In the genomic region with DNA sequence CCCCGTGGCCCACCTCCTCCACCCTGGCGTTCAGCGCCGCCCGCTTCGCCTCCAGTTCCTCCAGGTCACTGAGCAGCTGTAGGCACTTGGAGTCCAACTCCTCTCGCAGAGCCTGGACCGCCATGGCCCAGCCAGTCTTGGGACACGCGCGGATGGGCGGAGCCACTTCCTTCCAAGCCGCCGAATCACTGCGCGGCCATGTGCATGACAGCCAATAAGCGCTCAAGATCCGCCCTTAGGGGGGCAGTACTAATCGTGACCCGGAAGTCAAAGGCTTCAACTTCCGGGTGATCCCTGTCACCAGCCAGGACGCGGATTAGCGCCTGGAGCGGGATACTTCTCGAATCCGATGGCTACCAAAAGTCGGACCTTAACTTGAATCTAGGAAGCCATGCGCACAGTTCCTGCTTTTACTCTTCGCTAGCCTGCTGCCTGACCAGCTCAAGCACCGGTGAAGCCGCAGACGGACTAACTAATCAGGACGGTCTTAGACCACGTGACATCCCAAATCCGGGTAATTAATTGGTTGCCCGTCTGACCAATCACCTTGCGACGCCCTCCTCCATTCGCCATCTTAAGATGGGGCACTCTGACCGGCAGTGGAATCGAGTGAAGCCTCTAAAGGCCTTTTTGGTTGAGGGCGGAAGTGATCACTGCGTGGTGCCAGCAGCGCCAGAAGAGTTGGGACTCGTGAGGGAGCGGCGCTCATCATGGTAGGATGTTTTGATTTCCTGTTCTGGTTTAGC, we compare ENCODE assay signal across 8 mouse cellular contexts. TPM values are rescaled to one million over a fixed set of nuclear protein-coding genes. Genes with fewer than 3 reads are reported as not detected.
A peak's percentile ranks its signal among the peaks of the same experiment; 100 is the strongest.
DNase-seq lines count a peak whose midpoint lies in the region; ATAC-seq and TF ChIP-seq lines count a peak whose summit lies in the region.

Ccdc115 (minus strand) TSS at position 458 of the 746 bp plus-strand sequence.
Imp4 (plus strand) TSS at position 637 of the 746 bp plus-strand sequence.

- ATAC-seq in cerebellum, adult (ENCODE audit: insufficient number of reproducible peaks, low FRiP score, low TSS enrichment) = peak; percentile 93
- peak; percentile 96 for ATAC-seq in forebrain, embryonic 13.5 days
- peak; percentile 93 for ATAC-seq in liver, postnatal 0 days
- peak; percentile 96 for ATAC-seq in neural tube, embryonic 14.5 days (ENCODE audit: low read depth)

- H3K4me2 ChIP-seq in forebrain, embryonic 13.5 days = peak within 1 kb of the TSS; percentile 76
- H3K4me2 ChIP-seq in liver, postnatal 0 days (ENCODE audit: low read depth, low read length) = peak within 1 kb of the TSS; percentile 95
- peak within 1 kb of the TSS; percentile 67 for H3K4me2 ChIP-seq in neural tube, embryonic 14.5 days (ENCODE audit: low read depth, low read length)

- intact Hi-C loops in heart, postnatal 10 days (cut with DNase I) = loop anchor here (10.0 kb wide), 2 partner anchors 435 to 625 kb away; partner anchors contain the start of gene Zfp451

- no peaks in the 10 kb centered on the region for H3K9me3 ChIP-seq in ES-Bruce4 (replicated peaks; ENCODE audit: control insufficient read depth, insufficient read depth, low read length, poor library complexity, severe bottlenecking)
- no peaks in the 10 kb centered on the region for H3K9me3 ChIP-seq in forebrain, embryonic 13.5 days (replicated peaks)
- H3K9me3 ChIP-seq in liver, postnatal 0 days (ENCODE audit: low read length) = no peaks in the 10 kb centered on the region
- no peaks in the 10 kb centered on the region for H3K9me3 ChIP-seq in neural tube, embryonic 14.5 days (ENCODE audit: control insufficient read depth, low read length)

- TF ChIP-seq CTCF in ES-Bruce4 (IDR thresholded peaks at IDR 0.05; ENCODE audit: low read depth, low read length) = no peak
- TF ChIP-seq CTCF in liver, postnatal 0 days (IDR thresholded peaks at IDR 0.05; ENCODE audit: low read depth) = no peak

- H3K9ac ChIP-seq in ES-Bruce4 (ENCODE audit: low read depth, poor library complexity, severe bottlenecking) = peak within 1 kb of the TSS; percentile 54
- H3K9ac ChIP-seq in forebrain, embryonic 13.5 days = peak within 1 kb of the TSS; percentile 69
- peak within 1 kb of the TSS; percentile 63 for H3K9ac ChIP-seq in liver, postnatal 0 days (replicated peaks)
- peak within 1 kb of the TSS; percentile 43 for H3K9ac ChIP-seq in neural tube, embryonic 14.5 days (replicated peaks; ENCODE audit: low read depth, low read length)

- peak; percentile 64 for TF ChIP-seq POLR2A in ES-Bruce4 (IDR thresholded peaks at IDR 0.05; ENCODE audit: insufficient read depth, low read length)

- peaks cover 23% of the 10 kb centered on the region for H3K36me3 ChIP-seq in ES-Bruce4 (ENCODE audit: control insufficient read depth, insufficient read depth, low read length, poor library complexity, severe bottlenecking)
- H3K36me3 ChIP-seq in forebrain, embryonic 13.5 days (ENCODE audit: poor library complexity, severe bottlenecking) = peaks cover 34% of the 10 kb centered on the region
- H3K36me3 ChIP-seq in liver, postnatal 0 days (replicated peaks; ENCODE audit: insufficient read depth, low read length) = peaks cover 26% of the 10 kb centered on the region
- H3K36me3 ChIP-seq in neural tube, embryonic 14.5 days (ENCODE audit: control insufficient read depth, insufficient read depth, low read length) = peaks cover 17% of the 10 kb centered on the region

- WGBS in forebrain, embryonic 13.5 days = under 1% methylated on average over 48 of the region's 48 CpGs
- WGBS in large intestine, adult 2 months = under 1% methylated on average over 48 of the region's 48 CpGs
- WGBS in liver, postnatal 0 days (ENCODE audit: insufficient replicate concordance) = under 1% methylated on average over 48 of the region's 48 CpGs
- under 1% methylated on average over 48 of the region's 48 CpGs for WGBS in neural tube, embryonic 14.5 days

- H3K27me3 ChIP-seq in ES-Bruce4 (ENCODE audit: control insufficient read depth, insufficient read depth, low read length, poor library complexity, severe bottlenecking) = no peaks in the 10 kb centered on the region
- H3K27me3 ChIP-seq in forebrain, embryonic 13.5 days = no peaks in the 10 kb centered on the region
- no peaks in the 10 kb centered on the region for H3K27me3 ChIP-seq in liver, postnatal 0 days (ENCODE audit: insufficient read depth, low read length)
- H3K27me3 ChIP-seq in neural tube, embryonic 14.5 days (ENCODE audit: control insufficient read depth, insufficient read depth, low read length) = no peaks in the 10 kb centered on the region

- peak; percentile 96 for DNase-seq in heart, postnatal 10 days
- DNase-seq in large intestine, adult 2 months (ENCODE audit: low read depth, low spot score) = peak; percentile 94
- DNase-seq in liver, postnatal 0 days = peak; percentile 98
- peak; percentile 96 for DNase-seq in testis, postnatal 10 days (ENCODE audit: low spot score)

- H3K4me3 ChIP-seq in ES-Bruce4 (ENCODE audit: low read depth, low read length) = peak within 1 kb of the TSS; percentile 93
- H3K4me3 ChIP-seq in forebrain, embryonic 13.5 days = peak within 1 kb of the TSS; percentile 63
- H3K4me3 ChIP-seq in liver, postnatal 0 days (ENCODE audit: low read depth, low read length) = peak within 1 kb of the TSS; percentile 59
- peak within 1 kb of the TSS; percentile 60 for H3K4me3 ChIP-seq in neural tube, embryonic 14.5 days (ENCODE audit: low read depth, low read length)

- no peak within 1 kb of the TSS for H3K27ac ChIP-seq in ES-Bruce4 (ENCODE audit: insufficient read depth, low read length)
- peak within 1 kb of the TSS; percentile 61; the same call in 1 of the 2 replicates for H3K27ac ChIP-seq in forebrain, embryonic 13.5 days
- peak within 1 kb of the TSS; percentile 62 for H3K27ac ChIP-seq in liver, postnatal 0 days (ENCODE audit: low read depth)
- peak within 1 kb of the TSS; percentile 55 for H3K27ac ChIP-seq in neural tube, embryonic 14.5 days (ENCODE audit: low read depth, low read length)

- no peaks in the 10 kb centered on the region for H3K4me1 ChIP-seq in ES-Bruce4 (ENCODE audit: control insufficient read depth, insufficient read depth, low read length)
- H3K4me1 ChIP-seq in forebrain, embryonic 13.5 days = peaks cover 24% of the 10 kb centered on the region
- H3K4me1 ChIP-seq in liver, postnatal 0 days (ENCODE audit: insufficient read depth) = peaks cover 9% of the 10 kb centered on the region
- peaks cover 11% of the 10 kb centered on the region for H3K4me1 ChIP-seq in neural tube, embryonic 14.5 days (ENCODE audit: control insufficient read depth, insufficient read depth, low read length)

- TF ChIP-seq EP300 in ES-Bruce4 (IDR thresholded peaks at IDR 0.05; ENCODE audit: insufficient read depth, low read depth, low read length) = no peak
- no peak for TF ChIP-seq EP300 in liver, postnatal 0 days (IDR thresholded peaks at IDR 0.05; ENCODE audit: low read depth)

RNA-seq across cellular contexts. Expression of gene Ccdc115, which starts in this region (rescaled TPM):
- polyA plus RNA-seq in ES-Bruce4 (2011; ENCODE audit: insufficient read depth, insufficient read length, low read depth, missing spikeins) = 15.5 and 15.6 TPM in 2 replicates
- polyA plus RNA-seq in forebrain, embryonic 13.5 days (2015; fragmentation: Nextera tagmentation; extraction: Ambion mirVana) = 68.2 and 75.1 TPM in 2 replicates
- 10 to 100 TPM; 14.0 to 17.4 TPM for total RNA-seq in heart, postnatal 10 days (2021)
- polyA plus RNA-seq in large intestine, adult 2 months (2012; rRNA removed) = 16.6 and 20.1 TPM in 2 replicates
- polyA plus RNA-seq in liver, postnatal 0 days (2015; fragmentation: Nextera tagmentation; extraction: Ambion mirVana) = 19.0 and 21.0 TPM in 2 replicates
- 64.4 and 65.2 TPM in 2 replicates for polyA plus RNA-seq in neural tube, embryonic 14.5 days (2014; fragmentation: Nextera tagmentation; extraction: Ambion mirVana)

RNA-seq across cellular contexts. Expression of gene Imp4, which starts in this region (rescaled TPM):
- 42.2 and 49.2 TPM in 2 replicates for polyA plus RNA-seq in ES-Bruce4 (2011; ENCODE audit: insufficient read depth, insufficient read length, low read depth, missing spikeins)
- polyA plus RNA-seq in forebrain, embryonic 13.5 days (2015; fragmentation: Nextera tagmentation; extraction: Ambion mirVana) = 66.7 and 67.0 TPM in 2 replicates
- total RNA-seq in heart, postnatal 10 days (2021) = 10 to 100 TPM; 33.9 to 36.0 TPM
- 36.5 and 52.1 TPM in 2 replicates for polyA plus RNA-seq in large intestine, adult 2 months (2012; rRNA removed)
- 37.6 and 41.6 TPM in 2 replicates for polyA plus RNA-seq in liver, postnatal 0 days (2015; fragmentation: Nextera tagmentation; extraction: Ambion mirVana)
- polyA plus RNA-seq in neural tube, embryonic 14.5 days (2014; fragmentation: Nextera tagmentation; extraction: Ambion mirVana) = 50.9 and 60.2 TPM in 2 replicates
